Mouse (Mus musculus) thymus, postnatal 10 days (tissue): ENCODE measurements around the gene Tph1.
"Not testable (repeated sequence)": the region's sequence is repeated elsewhere in the genome, so short reads cannot be mapped to it uniquely, and the experiment has no call there.

Experiments
- DNase-seq, 2 experiments: peaks; one replicate each; pipeline ENCODE4 v3.0.0; 2021; ENCODE audit warnings: low spot score in 2 of 2

Gene Tph1

GRCm38 (mm10) chr7:46672160-46672672 is at the start of gene Tph1:
Gene Tph1 (minus strand): TSS chr7:46672537.
- no peak for DNase-seq

GRCm38 (mm10) chr7:46720460-46720859 is 48.1 kb upstream of the Tph1 start:
- no peak for DNase-seq

GRCm38 (mm10) chr7:46719526-46719925 is 47.2 kb upstream of the Tph1 start:
- DNase-seq, result no peak

DNA sequence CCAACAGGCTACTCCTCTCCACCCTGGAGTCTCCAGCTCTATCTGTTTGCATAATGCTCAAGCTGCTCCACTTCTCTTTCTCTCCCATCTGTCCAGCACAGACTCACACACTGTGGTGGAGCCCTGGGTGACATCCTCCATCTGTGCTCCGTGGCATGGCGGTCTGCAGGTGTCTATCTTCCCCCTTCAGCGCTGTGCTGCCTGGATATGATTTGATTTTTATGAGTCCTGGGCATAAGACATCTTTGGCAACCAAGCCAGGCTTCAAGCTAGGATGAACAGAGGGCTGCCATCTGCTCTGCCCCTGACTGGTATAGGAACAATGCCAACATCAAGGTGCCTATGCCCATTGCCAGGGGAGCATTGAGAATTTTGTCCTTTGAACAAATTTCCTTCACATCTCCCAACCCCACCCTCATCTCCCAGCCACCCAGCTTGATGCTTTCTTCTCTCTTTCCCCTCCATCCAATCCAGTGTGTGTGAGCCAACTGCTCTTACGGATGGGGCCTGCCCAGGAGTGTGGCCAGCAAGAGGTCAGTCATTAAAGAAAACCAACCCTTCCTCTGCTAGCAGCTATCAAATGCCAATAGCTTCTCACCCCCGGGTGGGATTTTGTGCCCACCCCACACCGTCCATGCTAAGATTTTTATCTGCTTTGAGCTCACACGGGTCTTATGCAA is 46.4 kb upstream of the Tph1 start:
- DNase-seq, result no peak

DNA sequence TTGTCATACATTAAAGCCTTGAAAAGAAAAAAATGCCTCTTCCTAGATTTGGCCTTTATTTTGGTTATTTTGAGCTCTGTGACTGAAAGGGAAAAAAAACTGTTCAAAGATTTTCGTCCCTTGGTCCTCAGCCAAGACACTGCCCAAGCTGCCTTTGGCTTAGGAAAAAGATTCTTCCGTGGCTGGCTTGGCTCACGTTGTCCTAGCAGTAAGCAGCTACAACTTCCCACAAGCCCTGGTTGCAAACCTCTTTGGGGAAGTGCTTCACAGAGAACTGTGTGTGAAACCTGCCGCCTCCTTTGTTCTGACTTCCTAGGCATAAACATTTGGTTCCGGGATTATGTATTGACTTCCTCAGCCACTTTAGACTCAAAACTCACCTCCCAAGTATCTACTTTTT is 44.6 kb upstream of the Tph1 start:
- DNase-seq, result no peak

- no peak for DNase-seq
Measured at GRCm38 (mm10) chr7:46715600-46715999, 43.3 kb upstream of the Tph1 start, which contains the start of gene Saa3. Gene Saa3 (minus strand): TSS chr7:46715700.

GRCm38 (mm10) chr7:46714518-46714917 is 42.2 kb upstream of the Tph1 start:
- DNase-seq, result peak; percentile 28 to 81

DNA sequence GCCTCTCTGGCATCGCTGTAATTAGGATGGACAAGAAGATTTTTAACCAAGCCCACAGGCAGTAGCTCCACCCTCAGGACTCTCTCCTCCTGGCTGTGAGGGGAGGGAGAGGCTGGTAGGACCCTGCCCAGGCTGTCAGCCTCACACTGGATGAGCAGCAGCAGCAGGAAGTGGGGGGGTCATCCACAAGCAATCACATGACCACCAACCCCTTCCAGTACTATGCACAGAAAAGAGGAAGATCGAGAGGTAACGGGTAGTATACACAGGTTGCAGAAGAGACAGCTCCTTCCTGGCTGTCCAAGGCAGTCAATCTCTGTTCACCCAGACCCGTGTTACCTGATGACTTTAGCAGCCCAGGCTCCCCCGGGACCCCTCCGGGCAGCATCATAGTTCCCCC is 39.9 kb upstream of the Tph1 start:
- no peak for DNase-seq

GRCm38 (mm10) chr7:46710390-46710844 is 38.1 kb upstream of the Tph1 start, which contains the start of gene Saal1:
Gene Saal1 (minus strand): TSS chr7:46710680.
- DNase-seq, result peak; percentile 82 to 95

DNA sequence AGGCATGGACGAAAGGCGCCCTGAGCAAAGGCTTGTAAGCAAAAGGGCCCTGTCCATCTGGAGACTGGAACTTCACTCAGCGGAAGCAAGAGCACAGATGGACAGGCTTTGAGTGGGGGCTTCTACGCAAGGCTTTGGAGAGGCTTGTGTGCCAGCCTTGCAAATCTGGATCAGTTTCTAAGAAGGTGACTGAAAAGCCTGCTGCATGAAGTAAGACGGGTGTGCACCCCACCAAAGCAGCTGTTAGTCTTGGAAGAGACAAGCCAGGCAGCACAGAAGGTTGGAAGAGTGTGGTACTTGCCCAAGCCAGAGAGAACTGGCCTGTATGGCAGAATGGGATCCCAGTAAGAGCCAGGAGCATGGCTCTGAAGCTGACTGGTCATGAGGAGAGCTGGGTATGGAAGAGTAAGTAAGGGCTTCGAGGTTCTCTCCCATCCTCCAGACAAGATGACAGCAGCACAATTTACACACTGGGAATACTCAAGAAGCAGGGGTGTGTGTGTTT is 28.2 kb upstream of the Tph1 start:
- no peak for DNase-seq

GRCm38 (mm10) chr7:46696754-46697153 is 24.4 kb upstream of the Tph1 start:
- DNase-seq, result no peak

- DNase-seq, result peak in 1 of 2 experiments; percentile 29
Measured at GRCm38 (mm10) chr7:46686827-46687226, 14.5 kb upstream of the Tph1 start.

- DNase-seq, result no peak
Measured at GRCm38 (mm10) chr7:46680732-46681131, 8.4 kb upstream of the Tph1 start.

GRCm38 (mm10) chr7:46679044-46679443 is 6.7 kb upstream of the Tph1 start:
- not testable (repeated sequence) for DNase-seq

DNA sequence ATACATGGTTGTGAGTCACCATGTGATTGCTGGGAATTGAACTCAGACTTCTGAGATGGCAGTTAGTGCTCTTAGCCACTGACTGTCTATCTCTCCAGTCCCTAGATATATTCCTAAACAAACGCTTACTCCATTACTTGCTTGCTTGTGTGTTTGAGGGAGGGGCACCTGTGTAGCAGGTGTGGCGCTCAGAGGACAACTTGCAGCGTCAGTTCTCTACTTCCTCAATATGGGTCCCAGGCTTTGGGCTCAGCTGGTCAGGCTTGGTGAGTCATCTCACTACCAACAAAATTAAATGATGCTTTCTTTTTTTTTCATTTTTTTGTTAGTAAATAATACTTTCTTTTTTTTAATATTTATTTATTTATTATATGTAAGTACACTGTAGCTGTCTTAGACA is 6.1 kb upstream of the Tph1 start:
- no peak for DNase-seq

DNA sequence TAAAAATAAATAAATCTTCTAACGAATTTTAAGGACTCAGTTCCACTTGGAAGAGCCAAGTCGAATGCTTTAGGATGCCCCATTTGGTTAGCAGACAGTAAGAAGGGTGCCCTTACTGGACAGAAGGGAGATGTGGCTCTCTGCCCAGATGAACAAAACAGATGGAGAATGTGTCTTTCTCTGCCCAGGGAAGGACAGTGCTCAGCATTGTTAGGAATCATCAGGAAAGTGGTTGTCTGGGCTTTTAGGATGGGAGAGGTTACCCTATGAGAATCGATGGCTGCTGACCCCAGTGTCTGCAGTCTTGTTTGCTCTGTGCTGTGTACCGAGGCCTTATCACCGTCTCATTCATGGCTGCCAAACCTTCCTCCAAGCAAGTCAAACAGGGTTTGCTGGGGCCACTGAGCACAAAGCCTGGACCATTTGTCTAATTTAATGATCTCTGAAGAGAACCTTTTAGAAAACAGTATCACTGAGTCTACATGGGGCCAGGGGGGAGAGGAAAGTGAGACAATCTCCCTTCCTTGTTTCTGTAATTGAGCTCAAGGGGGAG is 4.5 kb upstream of the Tph1 start:
- no peak for DNase-seq

DNA sequence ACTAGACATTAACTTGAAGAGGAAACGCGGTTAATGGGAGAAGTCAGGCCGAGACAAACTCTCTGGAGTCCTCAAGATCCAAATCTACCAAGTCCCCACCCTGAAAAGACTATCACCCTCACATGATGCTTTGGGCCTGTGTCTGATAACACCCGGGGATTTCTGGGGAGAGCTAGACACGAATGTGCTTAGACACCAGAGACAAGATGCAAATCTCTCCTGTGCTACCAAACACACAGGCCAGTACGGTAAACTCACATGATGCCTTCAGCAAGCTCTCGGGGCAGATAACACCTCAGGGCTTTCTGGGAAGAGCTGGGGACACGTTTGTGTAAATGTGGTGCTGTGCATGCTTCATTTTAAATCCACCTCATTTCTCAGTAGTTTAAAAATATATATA is 3.5 kb upstream of the Tph1 start:
- DNase-seq, result no peak

- DNase-seq, result no peak
Measured at GRCm38 (mm10) chr7:46675061-46675460, 2.7 kb upstream of the Tph1 start.

GRCm38 (mm10) chr7:46667256-46667655 is 5.1 kb downstream of the Tph1 start:
- DNase-seq, result no peak

- DNase-seq, result peak in 1 of 2 experiments; percentile 21
Measured at GRCm38 (mm10) chr7:46665236-46665635, 7.1 kb downstream of the Tph1 start.

GRCm38 (mm10) chr7:46661591-46662090 is 10.7 kb downstream of the Tph1 start:
- no peak for DNase-seq

GRCm38 (mm10) chr7:46652279-46652678 is 20.1 kb downstream of the Tph1 start:
- no peak for DNase-seq

GRCm38 (mm10) chr7:46650231-46650630 is 22.1 kb downstream of the Tph1 start:
- not testable (repeated sequence) for DNase-seq
